Mouse (Mus musculus): ENCODE data around the gene Ccdc12. TPM values are rescaled to one million over a fixed set of nuclear protein-coding genes. Genes with fewer than 3 reads are reported as not detected.

Gene Ccdc12
- polyA plus RNA-seq, 1 experiment from 2014 or later, result 189 TPM

DNA sequence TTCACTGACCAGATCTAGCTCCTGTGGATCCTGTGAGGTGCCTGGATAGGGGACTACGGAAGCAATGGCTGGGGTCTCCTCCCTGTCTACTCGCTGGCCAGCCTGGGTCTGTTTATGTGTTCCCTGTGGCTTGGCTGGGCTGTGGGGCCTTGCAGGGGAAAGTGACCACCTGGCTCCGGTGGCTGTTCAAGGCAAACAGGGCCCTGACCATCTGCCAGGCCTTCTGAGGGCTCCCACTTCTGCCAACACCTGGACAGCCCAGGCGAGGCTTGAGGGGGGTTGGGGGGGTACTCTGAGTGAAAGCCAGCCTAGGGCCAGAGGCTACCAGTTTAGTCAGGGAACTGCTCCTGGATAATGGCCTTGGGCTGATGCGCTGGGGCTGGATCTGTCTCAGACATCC lies 63.7 kb downstream of the Ccdc12 start:
- Histone ChIP-seq H3K27ac (replicated peaks) (peak overlapping the region; percentile 43; the same call in 1 of the 2 replicates), H3K9me3 (replicated peaks) (no peaks in the 10 kb centered on the region), H3K27me3 (ENCODE audit: low read depth, poor library complexity, severe bottlenecking) (peaks cover 6% of the 10 kb centered on the region), H3K4me1 (peaks cover 11% of the 10 kb centered on the region), H3K4me3 (no peak overlapping the region), H3K36me3 (peaks cover 37% of the 10 kb centered on the region)
- no peak for DNase-seq (ENCODE audit: low spot score)
- WGBS, result 85% methylated on average over 5 of the region's 5 CpGs

DNA sequence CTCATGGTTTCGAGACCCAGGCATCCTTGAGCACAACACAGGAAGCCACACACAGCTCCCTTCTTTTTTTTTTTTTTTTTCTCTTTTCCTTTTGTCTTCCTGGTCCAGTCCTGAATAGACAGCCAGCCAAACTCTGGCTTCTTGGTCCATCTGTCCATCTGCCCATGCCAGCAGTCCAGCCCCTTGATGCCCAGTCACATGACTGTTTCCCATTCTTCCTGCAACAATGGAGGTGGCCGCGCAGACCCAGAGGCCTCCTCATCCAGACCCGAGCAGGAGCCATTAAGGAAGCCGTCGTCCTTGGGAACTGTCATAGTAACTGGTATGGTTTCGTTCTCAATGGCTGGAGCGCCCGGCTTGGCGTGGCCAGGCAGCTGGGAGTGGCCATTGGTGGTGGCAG lies 65.8 kb downstream of the Ccdc12 start:
- Histone ChIP-seq H3K9me3 (replicated peaks) (no peaks in the 10 kb centered on the region), H3K4me1 (peaks cover 26% of the 10 kb centered on the region), H3K27me3 (ENCODE audit: low read depth, poor library complexity, severe bottlenecking) (peaks cover 27% of the 10 kb centered on the region), H3K4me3 (no peak overlapping the region), H3K36me3 (peaks cover 36% of the 10 kb centered on the region), H3K27ac (replicated peaks) (no peak overlapping the region)
- DNase-seq (ENCODE audit: low spot score), result no peak
- WGBS, result 93% methylated on average over 10 of the region's 10 CpGs

DNA sequence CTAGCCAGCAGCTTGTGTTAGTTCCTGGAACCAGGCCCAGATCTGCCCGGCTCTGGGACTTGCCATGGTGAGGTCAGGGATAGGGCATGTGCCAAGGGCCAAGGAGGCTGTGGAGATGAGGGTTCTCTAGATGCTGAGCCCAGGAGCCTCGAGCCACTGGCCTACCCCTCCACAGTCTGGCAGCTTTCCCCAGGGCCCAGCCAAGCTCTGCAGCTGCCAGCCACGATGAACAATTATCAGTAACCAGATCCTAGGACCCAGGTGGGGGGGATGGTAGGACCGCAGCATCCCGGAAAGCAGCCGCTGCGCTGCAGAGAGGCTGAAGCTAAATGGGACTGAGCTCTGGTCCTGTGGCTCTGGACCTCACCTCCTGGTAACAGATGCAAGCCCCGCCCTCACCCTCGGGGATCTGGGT lies 69.4 kb downstream of the Ccdc12 start:
- Histone ChIP-seq H3K27ac (replicated peaks) (no peak overlapping the region), H3K4me1 (peaks cover 32% of the 10 kb centered on the region), H3K9me3 (replicated peaks) (no peaks in the 10 kb centered on the region), H3K4me3 (no peak overlapping the region), H3K27me3 (ENCODE audit: low read depth, poor library complexity, severe bottlenecking) (peaks cover 64% of the 10 kb centered on the region), H3K36me3 (peaks cover 50% of the 10 kb centered on the region)
- DNase-seq (ENCODE audit: low spot score), result no peak
- 24% methylated on average over 9 of the region's 9 CpGs for WGBS

DNA sequence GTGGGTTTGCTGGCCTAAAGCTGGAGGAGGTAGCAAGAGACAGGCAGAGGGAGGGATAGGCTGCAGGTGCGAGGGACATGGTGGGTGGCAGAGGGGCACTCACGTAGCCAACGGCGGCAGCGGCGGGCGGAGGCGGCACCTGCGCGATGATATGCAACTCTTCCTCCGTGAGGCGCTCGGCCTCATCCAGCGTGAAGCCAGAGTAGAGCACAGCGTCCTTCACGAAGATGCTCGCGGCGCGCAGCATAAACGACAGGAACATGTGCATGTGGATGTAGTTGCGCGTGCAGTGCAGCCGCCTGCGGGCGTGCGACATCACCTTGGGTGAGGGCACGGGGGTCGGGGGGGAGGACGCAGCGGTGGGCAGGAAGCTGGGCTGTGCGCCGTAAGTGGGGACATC lies 70.6 kb downstream of the Ccdc12 start:
- Histone ChIP-seq H3K4me3 (peak overlapping the region; percentile 41), H3K27ac (replicated peaks) (no peak overlapping the region), H3K27me3 (ENCODE audit: low read depth, poor library complexity, severe bottlenecking) (peaks cover 75% of the 10 kb centered on the region), H3K4me1 (peaks cover 41% of the 10 kb centered on the region), H3K36me3 (peaks cover 45% of the 10 kb centered on the region), H3K9me3 (replicated peaks) (no peaks in the 10 kb centered on the region)
- 12% methylated on average over 33 of the region's 33 CpGs for WGBS
- DNase-seq (ENCODE audit: low spot score), result no peak

- 25% methylated on average over 8 of the region's 8 CpGs for WGBS
- Histone ChIP-seq H3K27ac (replicated peaks) (no peak overlapping the region), H3K9me3 (replicated peaks) (no peaks in the 10 kb centered on the region), H3K27me3 (ENCODE audit: low read depth, poor library complexity, severe bottlenecking) (peaks cover 88% of the 10 kb centered on the region), H3K36me3 (peaks cover 19% of the 10 kb centered on the region), H3K4me3 (no peak overlapping the region), H3K4me1 (peaks cover 65% of the 10 kb centered on the region)
- DNase-seq (ENCODE audit: low spot score), result no peak
These were observed 73.5 kb downstream of the Ccdc12 start for GRCm38 (mm10) chr9:110729841-110730240.

GRCm38 (mm10) chr9:110731859-110732258 lies 75.6 kb downstream of the Ccdc12 start:
- no peak for DNase-seq (ENCODE audit: low spot score)
- no peaks in the 10 kb centered on the region for H3K9me3 ChIP-seq (replicated peaks)
- H3K4me1 ChIP-seq, result peaks cover 70% of the 10 kb centered on the region
- 0 out of 2 replicates have a peak, but pooled peaks cover 14% of the 10 kb centered on the region for H3K36me3 ChIP-seq
- peak overlapping the region; percentile 78; the same call in 1 of the 2 replicates for H3K27ac ChIP-seq (replicated peaks)
- peak overlapping the region; percentile 52; the same call in 1 of the 2 replicates for H3K4me3 ChIP-seq
- H3K27me3 ChIP-seq (ENCODE audit: low read depth, poor library complexity, severe bottlenecking), result peaks cover 88% of the 10 kb centered on the region
- 64% methylated on average over 4 of the region's 4 CpGs for WGBS

GRCm38 (mm10) chr9:110732623-110733022 lies 76.3 kb downstream of the Ccdc12 start:
- H3K27ac ChIP-seq (replicated peaks), result peak overlapping the region; percentile 78
- 0 out of 2 replicates have a peak, but pooled peaks cover 12% of the 10 kb centered on the region for H3K36me3 ChIP-seq
- H3K9me3 ChIP-seq (replicated peaks), result no peaks in the 10 kb centered on the region
- peaks cover 68% of the 10 kb centered on the region for H3K4me1 ChIP-seq
- H3K27me3 ChIP-seq (ENCODE audit: low read depth, poor library complexity, severe bottlenecking), result peaks cover 83% of the 10 kb centered on the region
- under 1% methylated on average over 26 of the region's 26 CpGs for WGBS
- peak overlapping the region; percentile 52 for H3K4me3 ChIP-seq
- peak; percentile 91 for DNase-seq (ENCODE audit: low spot score)

DNA sequence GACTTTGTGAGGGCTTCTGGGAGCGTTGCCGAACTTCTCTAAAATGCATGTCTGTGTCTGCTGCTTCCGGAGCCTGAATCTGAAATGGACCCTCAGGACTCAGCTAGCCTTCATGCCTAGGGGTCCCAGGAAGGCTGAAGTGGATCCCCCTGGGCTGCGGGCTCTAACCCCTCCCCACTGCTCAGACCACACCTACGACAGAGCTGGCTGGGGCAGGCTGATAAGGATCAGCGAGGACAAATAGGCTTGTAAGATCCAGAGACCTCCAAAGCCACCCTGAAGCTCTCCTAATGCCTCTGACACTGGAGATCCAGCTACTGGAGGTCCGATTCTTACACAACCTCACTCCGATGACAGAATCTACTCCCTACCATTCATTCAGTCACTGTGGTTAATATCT lies 76.8 kb downstream of the Ccdc12 start:
- DNase-seq (ENCODE audit: low spot score), result no peak
- Histone ChIP-seq H3K4me3 (peak overlapping the region; percentile 52), H3K4me1 (peaks cover 67% of the 10 kb centered on the region), H3K9me3 (replicated peaks) (no peaks in the 10 kb centered on the region), H3K27me3 (ENCODE audit: low read depth, poor library complexity, severe bottlenecking) (peaks cover 78% of the 10 kb centered on the region), H3K27ac (replicated peaks) (peak overlapping the region; percentile 78), H3K36me3 (0 out of 2 replicates have a peak, but pooled peaks cover 9% of the 10 kb centered on the region)
- WGBS, result 10% methylated on average over 8 of the region's 8 CpGs

- Histone ChIP-seq H3K27ac (replicated peaks) (no peak overlapping the region), H3K36me3 (0 out of 2 replicates have a peak, but pooled peaks cover 7% of the 10 kb centered on the region), H3K27me3 (ENCODE audit: low read depth, poor library complexity, severe bottlenecking) (peaks cover 68% of the 10 kb centered on the region), H3K9me3 (replicated peaks) (no peaks in the 10 kb centered on the region), H3K4me1 (peaks cover 62% of the 10 kb centered on the region), H3K4me3 (no peak overlapping the region)
- DNase-seq (ENCODE audit: low spot score), result no peak
- WGBS, result 83% methylated on average over 7 of the region's 7 CpGs
These were observed 77.9 kb downstream of the Ccdc12 start for GRCm38 (mm10) chr9:110734154-110734553.

DNA sequence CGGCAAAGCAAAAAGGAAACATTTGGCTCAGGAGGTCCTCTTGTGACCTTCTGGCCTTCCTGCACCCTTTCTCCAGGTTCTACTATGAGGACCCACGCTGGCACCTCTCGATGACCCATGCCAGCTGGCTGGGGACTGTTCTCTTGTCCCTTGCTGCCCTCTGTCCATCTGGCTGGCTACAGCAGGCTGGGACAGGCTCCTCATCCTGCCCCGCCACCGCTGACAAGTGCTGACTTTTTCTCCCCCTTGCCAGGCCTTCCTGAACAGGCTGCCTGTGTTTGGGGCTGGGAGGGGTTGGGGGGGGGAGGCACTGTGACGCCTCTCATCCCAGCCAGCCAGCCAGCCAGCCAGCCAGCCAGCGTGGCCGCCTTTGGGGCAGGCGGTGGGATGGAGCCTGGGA lies 80.1 kb downstream of the Ccdc12 start:
- peak overlapping the region; percentile 11; the same call in 1 of the 2 replicates for H3K4me3 ChIP-seq
- DNase-seq (ENCODE audit: low spot score), result no peak
- peak overlapping the region; percentile 57; the same call in 1 of the 2 replicates for H3K27ac ChIP-seq (replicated peaks)
- no peaks in the 10 kb centered on the region for H3K9me3 ChIP-seq (replicated peaks)
- peaks cover 63% of the 10 kb centered on the region for H3K4me1 ChIP-seq
- 0 out of 2 replicates have a peak, but pooled peaks cover 7% of the 10 kb centered on the region for H3K36me3 ChIP-seq
- 47% methylated on average over 9 of the region's 9 CpGs for WGBS
- peaks cover 67% of the 10 kb centered on the region for H3K27me3 ChIP-seq (ENCODE audit: low read depth, poor library complexity, severe bottlenecking)

DNA sequence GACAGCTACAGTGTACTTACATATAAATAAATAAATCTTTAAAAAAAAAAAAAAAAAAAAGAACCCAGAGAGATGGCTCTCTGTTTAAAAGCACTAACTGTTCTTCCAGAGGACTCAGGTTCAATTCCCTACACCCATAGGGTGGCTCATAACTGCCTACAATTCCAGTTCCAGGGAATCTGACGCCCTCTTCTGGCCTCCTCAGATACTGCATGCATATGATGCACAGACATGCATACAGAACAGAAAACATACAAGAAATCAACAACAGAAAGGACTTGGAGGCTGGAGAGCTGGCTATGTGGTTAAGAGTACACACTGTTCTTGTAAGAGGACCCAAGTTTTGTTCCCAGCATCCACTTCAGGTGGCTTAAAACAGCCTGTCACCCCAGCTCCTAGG lies 81.8 kb downstream of the Ccdc12 start:
- peaks cover 65% of the 10 kb centered on the region for H3K4me1 ChIP-seq
- H3K27me3 ChIP-seq (ENCODE audit: low read depth, poor library complexity, severe bottlenecking), result peaks cover 69% of the 10 kb centered on the region

GRCm38 (mm10) chr9:110739961-110740360 lies 83.7 kb downstream of the Ccdc12 start:
- Histone ChIP-seq H3K27ac (replicated peaks) (no peak overlapping the region), H3K4me1 (peaks cover 61% of the 10 kb centered on the region), H3K36me3 (0 out of 2 replicates have a peak, but pooled peaks cover 7% of the 10 kb centered on the region), H3K27me3 (ENCODE audit: low read depth, poor library complexity, severe bottlenecking) (peaks cover 71% of the 10 kb centered on the region), H3K4me3 (no peak overlapping the region), H3K9me3 (replicated peaks) (no peaks in the 10 kb centered on the region)
- WGBS, result 92% methylated on average over 7 of the region's 7 CpGs
- no peak for DNase-seq (ENCODE audit: low spot score)

More for the DNA sequence above, 81.8 kb downstream of the Ccdc12 start:
- no peak overlapping the region for H3K4me3 ChIP-seq
- 29% methylated on average over 1 of the region's 1 CpGs for WGBS
- H3K9me3 ChIP-seq (replicated peaks), result no peaks in the 10 kb centered on the region
- H3K36me3 ChIP-seq, result 0 out of 2 replicates have a peak, but pooled peaks cover 7% of the 10 kb centered on the region
- DNase-seq (ENCODE audit: low spot score), result no peak
- no peak overlapping the region for H3K27ac ChIP-seq (replicated peaks)

GRCm38 (mm10) chr9:110741711-110742294 lies 85.5 kb downstream of the Ccdc12 start, which contains the start of gene Myl3:
TSS of gene Myl3 (plus strand) at chr9:110741861.
- H3K9me3 ChIP-seq (replicated peaks), result no peaks in the 10 kb centered on the region
- H3K27me3 ChIP-seq (ENCODE audit: low read depth, poor library complexity, severe bottlenecking), result peaks cover 71% of the 10 kb centered on the region
- DNase-seq (ENCODE audit: low spot score), result no peak
- WGBS, result 2% methylated on average over 17 of the region's 17 CpGs
- 0 out of 2 replicates have a peak, but pooled peaks cover 7% of the 10 kb centered on the region for H3K36me3 ChIP-seq
- H3K27ac ChIP-seq (replicated peaks), result peak within 1 kb of the TSS; percentile 93
- H3K4me3 ChIP-seq, result peak within 1 kb of the TSS; percentile 81
- peaks cover 63% of the 10 kb centered on the region for H3K4me1 ChIP-seq
